In the genomic region with DNA sequence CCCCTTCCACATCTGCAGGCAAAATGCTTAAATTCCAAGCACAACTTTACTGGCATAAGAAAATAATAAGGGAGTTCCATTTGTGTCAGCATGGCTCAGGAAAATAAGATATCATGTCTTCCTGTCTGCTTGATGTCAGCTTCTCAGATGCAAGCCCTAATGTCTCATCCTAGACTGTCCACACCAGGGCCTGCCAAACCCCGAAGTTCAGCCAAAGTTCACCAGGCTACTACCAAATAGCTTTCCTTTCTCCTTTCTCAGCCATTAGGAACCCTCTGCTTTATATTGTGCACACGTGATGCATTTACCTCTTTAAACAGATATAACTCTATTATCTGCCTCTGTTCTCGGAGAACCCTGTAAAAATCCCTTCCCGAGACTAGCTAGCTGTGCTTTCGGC, we compare ENCODE assay signal across 17 mouse cellular contexts.
DNase-seq lines count a peak whose midpoint lies in the region; ATAC-seq and TF ChIP-seq lines count a peak whose summit lies in the region.
"Had no signal": no experiment of that assay in that cellular context is flagged by ENCODE, and none has a peak within 500 bp of the region (broad histone marks: within the 10 kb centered on the region; RNA-seq: fewer than 3 reads in every experiment).

No protein-coding gene starts in this region.

- no peak for TF ChIP-seq POLR2A in lung, adult 2 months (IDR thresholded peaks at IDR 0.05; ENCODE audit: borderline replicate concordance, extremely low read depth, low read depth, low read length)

- no peaks in the 10 kb centered on the region for H3K9me3 ChIP-seq in liver, postnatal 0 days (ENCODE audit: low read length)
- H3K9me3 ChIP-seq: embryonic facial prominence, embryonic 15.5 days; liver, embryonic 13.5 days; neural tube, embryonic 12.5 days had no signal

- H3K36me3 ChIP-seq in liver, postnatal 0 days (replicated peaks; ENCODE audit: insufficient read depth, low read length) = no peaks in the 10 kb centered on the region
- H3K36me3 ChIP-seq: embryonic facial prominence, embryonic 15.5 days; G1E; liver, embryonic 13.5 days; neural tube, embryonic 12.5 days had no signal

- no peaks in the 10 kb centered on the region for H3K4me1 ChIP-seq in lung, adult 2 months (ENCODE audit: control insufficient read depth, insufficient read depth, low read length)
- H3K4me1 ChIP-seq in liver, postnatal 0 days (ENCODE audit: insufficient read depth) = no peaks in the 10 kb centered on the region
- H3K4me1 ChIP-seq: liver, embryonic 13.5 days; neural tube, embryonic 12.5 days had no signal

- H3K27me3 ChIP-seq in liver, postnatal 0 days (ENCODE audit: insufficient read depth, low read length) = no peaks in the 10 kb centered on the region
- H3K27me3 ChIP-seq: embryonic facial prominence, embryonic 15.5 days; liver, embryonic 13.5 days; neural tube, embryonic 12.5 days had no signal

- no peak overlapping the region for H3K27ac ChIP-seq in liver, postnatal 0 days (ENCODE audit: low read depth)
- H3K27ac ChIP-seq: embryonic facial prominence, embryonic 15.5 days; liver, embryonic 13.5 days; neural tube, embryonic 12.5 days had no signal

- no peak for TF ChIP-seq EP300 in liver, postnatal 0 days (IDR thresholded peaks at IDR 0.05; ENCODE audit: low read depth)

- no peak for TF ChIP-seq CTCF in lung, adult 2 months (IDR thresholded peaks at IDR 0.05; ENCODE audit: insufficient read depth, low read length)
- TF ChIP-seq CTCF in liver, postnatal 0 days (IDR thresholded peaks at IDR 0.05; ENCODE audit: low read depth) = no peak

- 72% methylated on average over 5 of the region's 5 CpGs for WGBS in lung, adult 2 months
- WGBS in liver, postnatal 0 days (ENCODE audit: insufficient replicate concordance) = 72% methylated on average over 5 of the region's 5 CpGs

- peak; percentile 58 to 72 for DNase-seq in heart, postnatal 10 days
- no peak for DNase-seq in heart, postnatal 25 days (ENCODE audit: low spot score)
- peak; percentile 54 for DNase-seq in lung, postnatal 10 days
- no peak for DNase-seq in lung, adult 2 months
- DNase-seq in gastrocnemius, adult 8-10 months (ENCODE audit: low spot score in 2 of 2) = peak; percentile 23 to 24
- peak; percentile 12 for DNase-seq in lung, postnatal 14 days
- DNase-seq in ovary, postnatal 14 days (ENCODE audit: low spot score) = no peak
- no peak for DNase-seq in liver, postnatal 0 days
- DNase-seq: adrenal gland, postnatal 14 days; cerebellum, adult 8-10 months; kidney, postnatal 14 days; layer of hippocampus, adult 9-11 months; liver, embryonic 13.5 days; thymus, postnatal 14 days had no signal

- no peak for ATAC-seq in liver, postnatal 0 days

- H3K4me2 ChIP-seq in liver, postnatal 0 days (ENCODE audit: low read depth, low read length) = no peak overlapping the region
- H3K4me2 ChIP-seq: embryonic facial prominence, embryonic 15.5 days; liver, embryonic 13.5 days; neural tube, embryonic 12.5 days had no signal

- H3K4me3 ChIP-seq in lung, adult 2 months (replicated peaks; ENCODE audit: extremely low read depth, low read depth, low read length) = no peak overlapping the region
- H3K4me3 ChIP-seq in liver, postnatal 0 days (ENCODE audit: low read depth, low read length) = no peak overlapping the region
- H3K4me3 ChIP-seq: embryonic facial prominence, embryonic 15.5 days; liver, embryonic 13.5 days; neural tube, embryonic 12.5 days had no signal

- H3K9ac ChIP-seq in liver, postnatal 0 days (replicated peaks) = no peak overlapping the region
- H3K9ac ChIP-seq: embryonic facial prominence, embryonic 15.5 days; liver, embryonic 13.5 days; neural tube, embryonic 12.5 days had no signal

- intact Hi-C loops in heart, postnatal 10 days (cut with DNase I) = no loop called here
- intact Hi-C loops in heart, postnatal 25 days (cut with DNase I) = loop anchor here (10.0 kb wide), 1 partner anchor 150 kb away; a partner anchor contains a TSS

Comparison
In these comparisons a context has a peak if more than half of its experiments do, and no peak if none do; other contexts are left out.
1. DNase-seq: peak in heart, postnatal 10 days (2 of 2), lung, postnatal 10 days (single experiment), gastrocnemius, adult 8-10 months (2 of 2) and lung, postnatal 14 days (single experiment); none in heart, postnatal 25 days (single experiment), lung, adult 2 months (single experiment), ovary, postnatal 14 days (single experiment) and liver, postnatal 0 days (single experiment).